Mouse (Mus musculus) kidney, adult 2 months (tissue): ENCODE measurements around the gene Olfr464.

Source experiments
- CTCF ChIP-seq: fragments of 200-500 bp; conservative IDR thresholded peaks from 2 replicates; pipeline ENCODE4 v1.5.1; 2011; ENCODE audit warnings: low read depth, mild to moderate bottlenecking, control low read depth, low read length, moderate library complexity, mixed read lengths; ENCODE audit not compliant: insufficient read depth, insufficient read length
- POLR2A ChIP-seq: fragments of 200-500 bp; IDR thresholded peaks from one replicate; pipeline ENCODE4 v1.6.1; 2011; ENCODE audit warnings: low read depth, low read length, control low read depth

GRCm38 (mm10) chr11:87930348-87930747 is 9.6 kb upstream of the Olfr464 start:
- TF ChIP-seq CTCF (no peak), POLR2A (no peak)
